Mouse (Mus musculus): ENCODE results near the gene Olfr713.

Olfr713 gene

GRCm38 (mm10) chr7:107030874-107031273 is at the start of gene Olfr713:
TSS of gene Olfr713 (plus strand) at chr7:107031174.
- DNase-seq: no peak

- DNase-seq: no peak
These were observed 45.7 kb upstream of the Olfr713 start for GRCm38 (mm10) chr7:106985236-106985635.

- DNase-seq: no peak
These were observed 30.2 kb upstream of the Olfr713 start for GRCm38 (mm10) chr7:107000798-107001197.

GRCm38 (mm10) chr7:107004169-107004568 is 26.8 kb upstream of the Olfr713 start:
- DNase-seq: no peak

GRCm38 (mm10) chr7:107005972-107006371 is 25.0 kb upstream of the Olfr713 start, which contains the start of gene Olfr2:
TSS of gene Olfr2 (minus strand) at chr7:107006072.
- DNase-seq: no peak

GRCm38 (mm10) chr7:107039934-107040563 is 9.1 kb downstream of the Olfr713 start:
- DNase-seq: no peak

- DNase-seq: no peak
These were observed 12.2 kb downstream of the Olfr713 start for GRCm38 (mm10) chr7:107043136-107043535.

- DNase-seq: no peak
These were observed 13.4 kb downstream of the Olfr713 start for GRCm38 (mm10) chr7:107044407-107044806.

GRCm38 (mm10) chr7:107045833-107046232 is 14.9 kb downstream of the Olfr713 start:
- peak; percentile 56 to 63 for DNase-seq

- DNase-seq: no peak
These were observed 16.6 kb downstream of the Olfr713 start for GRCm38 (mm10) chr7:107047578-107047977.

- no peak for DNase-seq
These were observed 39.7 kb downstream of the Olfr713 start, which contains the start of gene Olfr714 for GRCm38 (mm10) chr7:107070681-107071080. TSS of gene Olfr714 (plus strand) at chr7:107070981.
